Mouse (Mus musculus) C2C12 (cell line): ENCODE results near the gene Rsrc1.

Experiments
- CTCF ChIP-seq: IDR thresholded peaks from one replicate; pipeline ENCODE4 v1.5.1; 2011; ENCODE audit not compliant: control insufficient read depth, insufficient read depth, insufficient read length
- FOSL1 ChIP-seq: IDR thresholded peaks from one replicate; pipeline ENCODE4 v1.8.0; 2011; ENCODE audit warnings: mild to moderate bottlenecking, low read length; ENCODE audit not compliant: poor library complexity, insufficient read depth, severe bottlenecking
- USF1 ChIP-seq: IDR thresholded peaks from one replicate; pipeline ENCODE4 v1.6.1; 2011; ENCODE audit warnings: low read depth, mild to moderate bottlenecking, control low read depth, moderate library complexity

DNA sequence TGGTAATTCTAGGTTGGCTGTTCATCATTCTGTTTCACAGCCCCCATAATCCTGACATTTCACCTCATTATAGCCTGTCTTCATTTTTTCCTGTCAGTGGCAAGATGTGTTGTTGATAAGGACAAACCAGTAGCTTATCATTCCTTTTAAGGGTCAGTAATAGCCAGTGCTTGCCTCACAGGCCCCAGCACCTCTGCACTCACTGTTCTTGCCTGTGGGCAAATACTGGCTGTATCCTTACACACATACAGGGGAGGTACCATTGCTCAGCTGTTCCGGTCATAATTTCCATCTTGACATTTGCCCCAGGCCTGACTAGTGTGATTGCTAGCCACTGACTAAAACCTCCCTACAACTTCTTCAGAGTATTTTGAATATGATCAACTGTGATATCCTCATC, 302.8 kb downstream of the Rsrc1 start:
- no peak for TF ChIP-seq CTCF
- no peak for TF ChIP-seq FOSL1
- TF ChIP-seq USF1 = no peak
